Mouse (Mus musculus): ENCODE measurements around the gene Zfp771.

DNA sequence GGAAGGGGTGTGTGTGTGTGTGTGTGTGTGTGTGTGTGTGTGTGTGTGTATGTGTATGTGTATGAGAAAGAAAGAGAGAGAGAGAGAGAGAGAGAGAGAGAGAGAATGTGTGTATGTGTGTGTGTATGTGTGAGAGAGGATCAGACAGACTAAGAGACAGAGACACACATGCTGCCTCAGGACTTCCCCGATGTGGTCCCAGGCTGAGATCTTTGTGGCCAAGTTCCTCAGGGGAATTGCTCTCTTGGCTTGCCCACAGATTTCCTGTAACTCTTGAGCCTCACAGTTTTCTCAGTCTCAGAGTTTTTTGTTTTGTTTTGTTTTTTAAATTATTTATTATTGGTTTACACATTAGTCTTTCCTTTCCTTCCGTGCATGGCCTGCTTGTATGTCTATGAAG, 45.2 kb downstream of the Zfp771 start:
- no peak for TF ChIP-seq GATA1 (IDR thresholded peaks at IDR 0.05; ENCODE audit: borderline replicate concordance, low read length)
- no peak for TF ChIP-seq FLI1 (IDR thresholded peaks at IDR 0.05; ENCODE audit: low read length)

All from megakaryocyte, embryonic 14.5 days (primary cell).